Mouse (Mus musculus) gastrocnemius, postnatal 10 days (tissue): Measurements from ENCODE around the gene Tm6sf1. TPM values are rescaled to one million over a fixed set of nuclear protein-coding genes. Genes with fewer than 3 reads are reported as not detected.

Experiments
- DNase-seq: peaks from one replicate; pipeline ENCODE4 v3.0.0; 2021; ENCODE audit warnings: mixed read lengths
- total RNA-seq, 2 experiments: library from RNA; stranded (reverse); gene quantifications; 2 replicates each; pipeline ENCODE4 v1.2.3; 2021

The Tm6sf1 gene
- total RNA-seq, 2 experiments from 2014 or later = 53.0 to 54.2 TPM

DNA sequence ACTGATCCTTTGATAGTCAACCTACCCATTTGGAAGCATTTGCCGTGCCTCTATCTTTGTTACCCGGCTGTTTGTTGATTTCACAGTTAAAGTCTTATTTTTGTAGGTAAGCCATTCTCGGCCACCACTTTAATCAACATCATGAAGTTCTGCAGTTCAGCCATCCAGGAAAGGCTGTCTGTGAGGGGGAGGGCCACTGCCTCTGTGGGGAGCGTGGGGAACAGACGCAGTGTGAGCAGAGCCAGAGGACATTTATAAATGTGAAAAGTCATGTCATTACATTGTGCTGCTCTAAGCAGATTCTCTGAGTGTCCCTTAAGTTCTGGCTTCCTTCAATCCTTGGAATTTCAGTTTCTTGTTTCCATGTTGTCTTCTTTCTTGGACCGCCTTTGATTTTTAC lies 8.6 kb upstream of the Tm6sf1 start:
- DNase-seq = no peak

DNA sequence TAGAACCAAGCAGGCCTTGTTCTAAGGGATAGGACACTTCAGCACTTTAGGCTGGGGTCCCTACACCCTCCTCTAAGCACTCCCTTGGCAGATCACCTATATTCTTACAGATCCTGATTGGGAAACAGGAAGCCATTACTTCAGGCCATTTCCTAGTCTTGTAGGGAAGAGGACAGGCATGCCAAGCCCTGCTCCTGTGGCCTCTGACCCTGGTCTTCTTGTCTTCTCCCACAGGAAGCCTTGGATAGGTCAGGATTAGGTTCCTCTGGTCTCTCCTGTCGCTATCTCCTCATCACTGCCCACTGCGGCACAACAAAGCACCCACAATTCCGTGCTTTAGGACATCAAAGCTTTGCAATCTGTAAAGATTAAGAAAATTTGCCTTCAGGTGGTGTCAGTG lies 7.1 kb upstream of the Tm6sf1 start:
- DNase-seq = no peak

DNA sequence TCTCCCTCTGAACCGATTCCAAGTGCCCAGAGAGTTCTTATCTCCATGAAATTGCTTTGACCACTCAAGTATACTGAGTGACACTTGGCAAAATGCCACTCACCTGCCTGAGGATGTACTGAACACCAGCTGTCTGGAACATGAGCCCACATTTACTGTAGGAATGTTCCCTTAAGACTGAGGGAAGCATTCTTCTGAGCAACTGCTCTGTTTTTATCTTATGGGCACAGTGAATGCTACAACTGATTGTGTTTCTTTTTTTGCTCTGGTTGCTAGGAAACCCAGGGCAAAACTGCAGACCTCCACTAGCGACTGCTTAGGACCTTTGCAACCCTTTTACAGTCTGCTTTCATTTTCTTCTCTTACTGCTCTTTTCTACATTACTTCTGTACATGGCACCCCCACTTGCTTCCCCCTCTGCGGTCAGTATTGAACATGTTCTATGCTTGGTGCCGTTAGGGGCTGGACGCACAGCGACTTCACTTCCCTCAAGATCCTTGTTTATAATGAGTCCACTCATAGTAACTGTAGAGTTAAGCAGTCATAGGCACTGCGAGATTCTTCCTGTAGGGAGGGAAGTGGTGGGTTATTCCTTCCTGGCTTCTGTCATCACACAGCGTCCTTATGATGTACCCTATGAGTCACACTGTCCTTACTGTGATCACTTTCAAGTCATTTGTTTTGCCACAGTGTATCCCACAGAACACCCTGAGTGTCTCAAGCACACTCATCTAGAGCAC lies 4.1 kb upstream of the Tm6sf1 start:
- DNase-seq = no peak

DNA sequence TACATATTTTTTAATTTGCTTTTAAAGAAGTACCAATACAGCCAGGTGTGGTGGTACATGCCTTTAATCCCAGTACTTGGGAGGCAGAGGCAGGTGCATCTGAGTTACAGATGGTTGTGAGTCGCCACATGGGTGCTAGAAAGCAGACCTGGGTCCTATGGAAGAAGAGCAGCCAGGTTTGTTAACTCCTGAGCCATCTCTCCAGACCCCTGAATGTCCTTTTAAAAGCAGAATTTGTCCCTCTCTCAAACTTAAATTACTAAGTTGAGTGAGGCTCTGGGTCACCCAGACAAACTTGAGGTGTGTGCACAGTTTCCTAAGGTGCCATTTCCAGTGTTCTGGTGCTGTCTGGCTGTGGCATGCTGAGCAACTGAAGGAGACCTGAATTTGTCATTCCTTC lies 3.1 kb upstream of the Tm6sf1 start, which contains the start of gene Gm10160:
Gene Gm10160 (minus strand): TSS at position 101 of the 400 bp plus-strand sequence.
- no peak for DNase-seq

DNA sequence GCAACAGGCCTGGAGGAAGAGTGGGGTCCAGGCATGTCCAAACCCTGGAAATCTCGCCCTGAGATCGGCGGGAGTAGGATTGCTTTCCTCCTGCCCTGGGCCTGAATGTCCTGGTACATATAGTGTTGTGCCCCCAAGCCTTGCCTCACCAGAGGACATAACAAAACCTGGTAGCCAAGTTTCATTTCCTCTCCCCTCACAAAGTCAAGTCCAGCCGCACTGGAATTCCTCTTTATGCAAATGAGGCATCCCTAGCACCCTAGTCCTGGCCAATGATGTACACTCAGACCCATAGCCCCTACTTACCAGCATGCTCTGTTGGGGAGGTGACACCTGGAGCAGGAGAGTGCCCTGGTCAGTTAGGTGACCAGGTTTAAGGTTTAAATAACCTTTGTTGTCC lies 2.6 kb upstream of the Tm6sf1 start:
- no peak for DNase-seq

DNA sequence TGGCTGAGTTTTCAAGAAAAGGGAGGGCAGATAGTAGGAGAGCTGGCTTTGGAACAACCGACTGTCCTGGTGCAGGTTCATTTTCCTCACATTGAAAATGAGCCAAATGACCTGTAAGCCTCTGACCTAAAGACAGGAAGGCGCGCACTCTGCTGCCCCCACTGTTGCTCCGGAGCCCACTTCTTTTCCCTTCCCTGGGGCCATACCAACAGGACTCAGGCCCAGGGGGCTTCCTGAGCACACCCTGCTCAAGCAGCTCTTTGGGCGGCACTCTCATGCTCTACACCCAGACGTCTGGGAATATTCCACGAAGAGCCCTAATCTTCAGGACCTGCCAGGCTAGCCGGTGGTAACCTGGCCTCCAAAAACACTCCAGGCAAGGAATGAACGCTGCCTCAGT lies 565 bp upstream of the Tm6sf1 start:
- no peak for DNase-seq

DNA sequence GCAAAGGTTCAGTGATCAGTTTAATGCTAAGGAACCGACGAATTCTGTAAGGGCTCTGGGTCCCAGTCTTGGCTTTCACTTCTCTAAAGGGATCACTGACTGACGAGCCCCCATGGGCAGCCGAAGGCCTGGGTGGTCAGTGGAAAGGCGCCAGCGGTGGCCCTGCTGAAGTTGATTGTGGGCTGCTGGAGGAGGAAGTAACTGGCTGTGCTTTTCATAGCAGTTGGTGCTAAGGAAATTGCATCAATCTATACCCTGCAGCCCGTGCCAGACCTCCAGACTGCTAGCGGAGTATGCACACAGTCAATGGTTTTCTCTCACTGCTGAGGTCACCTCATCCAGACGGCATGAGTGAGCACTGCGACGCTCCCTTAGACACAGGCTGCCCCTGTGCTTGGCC lies 1.3 kb downstream of the Tm6sf1 start:
- DNase-seq = no peak

DNA sequence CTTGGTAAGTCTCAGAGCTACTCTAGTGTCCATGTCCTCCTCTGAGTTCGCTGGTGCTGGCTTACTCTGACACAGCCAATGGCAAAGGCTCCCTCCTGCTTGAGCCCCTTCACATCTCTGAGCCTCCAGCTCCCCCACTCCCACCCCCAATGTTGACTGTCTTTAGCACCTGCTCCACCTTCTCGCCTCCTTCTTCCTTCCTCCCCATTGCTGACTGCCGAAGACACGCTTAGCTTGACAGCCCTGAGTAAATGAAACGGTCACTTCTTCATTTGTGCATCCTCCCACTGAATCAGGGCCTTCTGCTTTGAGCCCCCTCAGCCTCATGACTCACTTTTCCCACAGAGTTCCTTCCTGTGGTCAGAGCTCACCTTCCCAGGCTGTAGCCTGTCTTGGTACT lies 2.2 kb downstream of the Tm6sf1 start:
- no peak for DNase-seq

DNA sequence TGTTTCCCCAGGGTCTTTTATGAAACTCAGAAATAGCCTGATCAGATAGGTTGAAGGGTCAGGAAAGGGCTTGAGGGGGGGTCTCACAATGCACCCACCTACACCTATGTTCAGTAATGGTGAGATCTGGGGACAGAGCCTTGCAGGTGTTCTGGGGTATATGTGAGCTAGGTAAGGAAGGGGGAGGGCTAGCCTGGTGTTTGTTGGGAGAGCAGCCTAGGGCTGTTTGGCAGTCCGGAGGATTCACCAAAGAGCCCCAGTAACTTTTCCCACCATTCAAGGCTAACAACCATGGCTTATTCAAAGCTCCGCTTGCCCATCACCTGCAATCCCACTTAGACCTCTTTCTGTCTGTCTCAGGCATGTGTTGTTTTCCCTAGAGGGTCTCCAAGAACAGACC lies 2.7 kb downstream of the Tm6sf1 start:
- no peak for DNase-seq

DNA sequence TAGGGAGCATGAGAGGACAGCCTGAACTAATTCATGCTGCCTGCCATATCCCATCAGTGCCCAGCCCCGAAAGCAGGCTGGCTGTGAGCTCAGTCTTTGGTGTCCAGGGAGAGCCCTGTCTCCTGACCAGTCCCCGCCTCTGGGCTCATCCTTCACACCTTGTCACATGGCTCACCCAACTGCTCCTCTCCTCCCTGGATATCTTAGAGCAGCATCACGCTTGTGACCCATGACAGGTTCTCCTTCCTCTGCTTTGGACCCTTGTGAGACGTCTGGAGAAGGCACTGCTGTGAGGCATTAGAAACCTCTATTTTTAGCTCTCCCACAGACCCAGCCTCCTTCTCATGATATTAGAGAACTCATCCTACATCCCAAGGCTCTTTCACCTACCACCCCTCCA lies 3.1 kb downstream of the Tm6sf1 start:
- DNase-seq = no peak

DNA sequence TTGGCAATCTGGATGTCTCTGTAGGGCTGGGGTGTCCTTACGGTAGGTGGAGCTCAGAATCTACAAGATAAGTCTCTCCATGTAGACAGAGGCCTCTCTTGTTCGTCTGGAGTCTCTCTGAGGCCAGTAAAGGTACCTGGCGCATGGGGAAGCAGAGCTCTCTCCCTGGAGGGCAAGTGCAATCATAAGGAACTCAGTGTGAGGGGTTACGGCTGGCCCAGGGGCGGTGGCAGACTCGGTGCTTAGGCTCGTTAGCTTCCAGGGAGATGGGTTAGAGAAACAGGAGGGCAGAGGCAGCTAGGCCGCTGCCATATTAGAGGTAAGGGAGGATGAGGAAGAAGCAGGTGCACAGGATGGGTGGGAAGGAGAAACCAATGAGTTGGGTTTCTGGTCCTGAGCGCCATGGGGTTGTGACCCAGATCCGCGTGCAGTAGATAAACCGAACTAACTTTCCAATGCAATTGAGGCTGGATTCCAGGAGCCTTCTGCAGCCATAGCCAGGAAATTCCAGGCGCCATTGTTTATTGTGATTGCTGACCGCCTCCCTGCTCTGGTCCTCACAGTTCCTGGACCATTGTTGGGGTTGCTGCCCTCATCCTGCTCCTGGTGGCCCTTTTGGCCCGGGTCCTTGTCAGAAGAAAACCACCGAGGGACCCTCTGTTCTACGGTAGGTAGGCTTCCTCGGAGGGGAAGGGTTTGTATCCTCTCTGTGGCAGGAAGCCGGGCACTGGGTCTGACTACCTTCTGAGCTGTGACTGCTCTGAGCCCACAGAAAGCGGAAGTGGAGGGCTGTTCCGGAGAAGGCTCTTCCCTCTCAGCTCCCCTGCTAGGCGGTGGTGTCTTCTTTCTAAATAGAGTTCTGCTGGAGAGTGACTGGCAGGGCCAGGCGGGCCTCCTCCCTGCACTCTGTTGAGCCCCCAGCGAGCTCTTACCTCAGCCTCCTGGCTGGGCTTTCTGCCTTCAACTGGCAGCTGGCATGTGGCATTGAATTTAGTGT lies 4.1 kb downstream of the Tm6sf1 start:
- DNase-seq = peak; percentile 29

DNA sequence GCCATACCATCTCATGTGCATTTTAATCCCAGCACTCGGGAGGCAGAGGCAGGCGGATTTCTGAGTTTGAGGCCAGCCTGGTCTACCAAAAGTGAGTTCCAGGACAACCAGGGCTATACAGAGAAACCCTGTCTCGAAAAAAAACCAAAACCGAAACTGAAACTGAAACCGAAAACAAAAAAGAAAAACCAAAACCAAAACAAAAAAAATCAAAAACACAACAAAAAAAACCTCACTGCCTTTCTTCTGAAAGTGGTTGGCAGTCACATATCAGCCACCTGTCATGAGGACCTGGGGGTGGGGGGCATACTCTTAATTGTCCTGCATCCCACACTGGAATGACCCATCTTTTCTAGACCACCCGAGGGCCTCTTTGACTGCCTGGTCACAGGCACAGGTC lies 5.8 kb downstream of the Tm6sf1 start:
- no peak for DNase-seq

DNA sequence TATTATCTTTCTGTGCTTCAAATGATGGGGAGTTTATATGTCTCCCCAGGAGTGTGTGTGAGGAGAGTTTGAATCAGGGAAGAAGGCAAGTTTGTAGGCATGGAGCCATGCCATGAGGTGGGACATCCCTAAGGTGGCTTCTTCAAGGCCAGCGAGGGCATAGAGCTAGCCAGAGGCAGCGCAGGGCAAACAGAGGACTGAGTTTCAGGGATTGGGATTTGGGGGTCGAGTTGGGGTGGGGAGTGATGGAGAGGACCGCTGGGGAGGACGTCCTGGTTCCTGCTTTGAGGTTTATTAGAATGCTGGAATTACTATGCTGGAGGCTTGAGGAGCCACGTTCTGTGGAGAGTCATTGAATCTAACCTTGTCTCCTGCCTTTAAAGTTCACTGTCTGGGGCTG lies 7.1 kb downstream of the Tm6sf1 start:
- DNase-seq = no peak

DNA sequence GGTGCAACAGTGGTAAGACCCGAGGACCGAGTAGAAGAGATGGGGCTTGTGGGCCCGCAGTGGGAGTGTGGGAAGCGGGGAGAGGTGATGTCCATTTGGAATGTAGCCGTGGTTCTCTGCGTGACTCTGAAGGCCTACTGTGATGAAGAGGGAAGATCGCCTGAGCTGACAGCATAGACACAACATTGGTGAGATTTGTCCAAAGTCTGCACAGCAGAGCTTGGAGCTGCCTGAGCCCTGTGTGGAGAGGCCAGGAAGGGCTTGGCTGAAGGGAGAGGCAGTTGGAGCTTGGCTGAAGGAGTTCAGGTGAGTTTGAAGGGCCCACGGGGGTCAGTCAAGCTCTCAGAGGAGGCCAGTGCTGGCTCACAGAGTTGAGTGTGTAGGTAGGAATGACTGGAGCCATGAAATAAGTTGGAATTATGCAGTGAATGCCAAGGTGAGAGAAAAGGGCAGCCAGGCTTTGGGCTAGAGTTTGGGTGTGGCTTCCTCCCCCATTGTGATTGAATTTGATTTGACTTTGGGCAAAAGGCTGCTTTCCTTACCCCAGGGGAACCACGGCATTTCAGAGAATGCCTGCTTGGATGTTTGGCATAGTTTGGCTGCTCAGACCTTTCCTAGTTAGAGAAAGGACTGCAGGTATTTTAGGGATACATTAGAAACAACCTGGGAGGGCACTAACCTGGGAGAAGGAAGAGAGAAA lies 8.6 kb downstream of the Tm6sf1 start:
- DNase-seq = no peak

DNA sequence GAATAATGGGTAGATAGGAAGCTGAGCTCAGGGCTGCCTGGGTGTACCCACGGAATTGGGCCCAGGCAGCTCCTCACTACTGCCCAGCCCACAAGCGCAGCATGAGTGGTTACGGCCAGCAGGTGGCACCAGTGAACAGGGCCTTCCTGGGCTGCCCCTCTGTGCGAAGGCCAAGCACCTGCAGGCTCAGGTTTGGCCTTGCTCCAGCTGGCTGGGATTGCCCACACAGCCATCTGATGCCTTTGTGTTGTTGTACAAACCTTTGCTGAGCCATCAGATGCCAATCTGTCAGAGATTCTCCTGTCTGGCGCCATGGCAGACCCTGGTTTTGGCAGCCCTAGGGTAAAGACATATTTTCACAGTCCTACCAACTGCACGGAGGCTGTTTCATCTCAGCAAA lies 9.4 kb downstream of the Tm6sf1 start:
- DNase-seq = peak; percentile 77

DNA sequence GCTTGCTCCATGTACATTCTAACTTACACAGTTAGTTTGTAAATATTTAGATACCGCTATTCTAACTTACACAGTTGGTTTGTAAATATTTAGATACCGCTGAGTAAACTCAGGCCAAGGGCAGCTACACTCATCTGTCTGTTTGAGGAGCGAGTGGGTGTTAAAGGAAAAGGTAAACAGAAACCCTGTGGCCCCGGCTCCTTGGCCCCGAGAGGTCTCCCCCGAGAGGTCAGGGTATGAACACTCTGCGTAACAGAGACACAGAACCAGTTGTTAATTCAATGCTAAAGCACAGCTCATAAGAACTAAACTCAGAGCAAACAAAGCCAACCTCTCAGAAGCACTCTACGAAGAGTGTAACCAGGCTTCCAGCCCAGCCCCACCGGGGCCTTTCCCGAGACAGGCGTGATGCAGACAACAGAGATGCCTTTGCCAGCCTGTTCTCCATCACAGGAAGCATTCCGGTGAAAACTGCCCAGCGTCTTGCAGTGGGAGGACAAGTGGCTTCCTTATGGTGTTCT lies 13.8 kb downstream of the Tm6sf1 start:
- DNase-seq = no peak

DNA sequence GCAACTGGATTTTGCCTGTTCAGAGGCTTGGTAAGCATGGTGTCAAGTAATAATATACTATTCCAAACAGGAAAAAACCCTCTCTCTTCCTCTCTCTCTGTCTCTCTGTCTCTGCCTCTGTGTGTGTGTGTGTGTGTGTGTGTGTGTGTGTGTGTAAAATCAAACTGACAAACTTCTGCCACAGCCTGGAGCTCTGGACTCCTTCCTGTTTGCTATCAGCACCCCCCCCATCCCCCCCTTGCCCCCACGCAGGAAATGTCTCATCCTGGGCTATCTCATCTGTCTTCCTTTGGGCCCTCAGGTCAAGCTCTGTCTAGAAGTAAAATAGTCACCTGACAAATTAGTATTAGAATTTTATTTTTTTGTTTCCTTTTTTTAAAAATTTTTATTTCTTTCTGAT lies 15.0 kb downstream of the Tm6sf1 start:
- DNase-seq = no peak

DNA sequence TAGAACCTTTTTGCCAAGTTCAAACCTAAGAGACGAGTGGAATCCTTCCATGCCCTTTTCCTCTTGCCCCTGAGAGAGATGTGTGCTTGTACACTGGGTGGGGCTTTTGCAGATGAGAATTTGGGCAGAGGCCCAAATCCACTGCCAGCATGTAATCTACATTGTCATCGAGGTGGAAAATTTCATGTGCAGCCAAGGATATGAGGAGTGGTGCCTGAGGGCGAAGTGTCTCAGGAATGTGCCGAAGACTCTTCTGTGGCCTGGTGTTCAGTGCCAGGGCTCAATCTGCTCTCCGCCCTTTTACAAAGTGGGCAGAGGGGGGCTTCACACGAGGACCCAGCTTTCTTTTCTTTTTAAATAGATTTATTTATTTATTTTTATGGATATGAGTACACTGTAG lies 15.8 kb downstream of the Tm6sf1 start:
- no peak for DNase-seq

DNA sequence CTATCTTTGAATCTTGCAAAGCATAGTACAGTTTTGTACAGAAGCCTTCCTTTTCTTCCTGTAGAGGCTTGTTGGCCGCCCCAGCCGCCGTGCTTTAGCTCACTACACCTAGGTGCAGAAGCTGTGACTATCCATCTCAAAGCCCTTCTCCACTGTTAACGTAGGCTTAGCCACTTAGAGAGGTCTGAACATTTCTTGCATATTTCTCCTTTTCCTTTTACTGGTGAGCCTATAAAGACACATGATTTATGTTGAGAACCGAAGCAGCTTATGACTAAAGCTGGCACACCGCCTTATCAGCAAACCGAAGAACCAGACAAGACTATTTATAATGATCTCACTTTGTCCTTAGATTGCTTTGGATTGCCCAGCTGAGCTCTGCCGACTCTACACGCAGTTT lies 16.6 kb downstream of the Tm6sf1 start:
- no peak for DNase-seq

DNA sequence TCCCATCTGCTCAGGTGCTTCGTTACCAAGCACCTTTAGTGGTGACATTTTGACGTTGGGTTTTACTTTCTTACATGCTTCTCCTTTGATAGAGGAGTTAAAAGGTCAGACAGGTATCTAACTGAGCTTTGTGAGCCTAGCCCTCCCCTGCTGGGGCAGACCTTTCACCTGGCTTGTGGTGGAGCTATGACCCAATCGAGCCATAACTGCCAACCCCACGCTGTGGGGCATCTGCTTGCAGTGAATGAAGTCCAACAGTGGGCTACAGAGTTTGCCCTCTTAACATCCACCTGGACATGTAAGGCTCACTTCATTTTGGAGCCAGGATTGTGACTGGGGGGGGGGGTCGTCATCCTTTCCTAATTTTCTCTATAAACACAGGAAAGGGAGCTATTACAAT lies 21.5 kb downstream of the Tm6sf1 start:
- no peak for DNase-seq

DNA sequence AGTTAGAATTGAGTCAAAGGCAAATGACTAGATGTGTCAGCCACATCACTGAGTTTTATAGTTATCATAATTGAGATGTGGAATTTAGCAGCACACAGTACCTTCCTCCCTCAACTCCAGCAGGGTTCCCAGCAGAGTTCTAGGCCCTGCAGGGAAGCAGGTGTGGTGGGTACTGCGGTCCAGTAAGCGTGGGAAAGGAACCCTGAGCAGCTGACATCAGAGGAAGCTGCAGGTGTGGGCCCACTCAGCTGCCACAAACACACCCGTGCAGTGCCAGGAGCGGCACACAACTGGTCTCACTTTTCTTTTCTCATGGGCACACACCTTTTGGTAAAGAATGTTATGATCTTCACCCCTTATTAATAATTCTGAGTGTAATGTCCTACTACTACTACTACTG lies 22.0 kb downstream of the Tm6sf1 start:
- DNase-seq = no peak

DNA sequence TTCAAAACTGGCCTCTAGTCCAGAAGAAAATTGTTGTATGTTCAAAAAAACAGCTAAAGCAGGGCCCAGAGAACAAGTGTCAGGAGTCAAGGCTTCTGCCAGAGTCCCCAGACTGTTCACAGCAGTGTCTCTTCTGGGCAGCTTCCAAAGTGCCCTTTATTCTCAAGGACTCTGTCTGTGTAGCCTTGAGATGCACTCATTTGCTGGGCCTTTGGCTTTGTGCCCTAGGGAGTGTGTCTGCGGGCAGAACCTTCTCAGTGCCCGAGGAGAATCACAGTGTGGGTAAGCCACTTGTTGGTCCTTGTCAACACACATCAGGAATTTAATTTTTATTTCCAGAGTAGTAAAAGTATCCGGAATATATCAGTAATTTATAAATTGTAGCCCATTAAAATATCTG lies 22.8 kb downstream of the Tm6sf1 start:
- DNase-seq = no peak

DNA sequence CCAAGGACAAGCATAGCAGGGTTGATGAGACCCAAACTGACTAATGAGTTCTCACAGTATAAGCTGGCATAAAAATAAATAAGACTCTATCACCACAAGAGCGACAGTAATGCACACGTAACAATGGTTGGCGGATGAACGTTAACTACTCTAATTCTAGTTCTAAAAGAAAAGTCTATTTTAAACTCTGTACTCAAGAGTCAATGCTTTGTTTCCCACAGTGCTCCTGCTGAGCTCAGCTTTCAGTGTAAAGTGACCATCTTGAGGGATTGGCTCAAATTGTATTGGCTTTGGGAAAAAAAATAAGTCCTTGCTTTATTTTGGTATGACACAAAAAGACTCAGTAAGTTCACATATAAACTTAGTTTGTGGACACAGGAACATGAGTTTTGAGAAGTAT lies 26.3 kb downstream of the Tm6sf1 start:
- no peak for DNase-seq
